Mouse (Mus musculus): ENCODE data around the gene Calm2. TPM values are rescaled to one million over a fixed set of nuclear protein-coding genes. Genes with fewer than 3 reads are reported as not detected.

Calm2 gene
- polyA plus RNA-seq, 1 experiment: 2,529 TPM

DNA sequence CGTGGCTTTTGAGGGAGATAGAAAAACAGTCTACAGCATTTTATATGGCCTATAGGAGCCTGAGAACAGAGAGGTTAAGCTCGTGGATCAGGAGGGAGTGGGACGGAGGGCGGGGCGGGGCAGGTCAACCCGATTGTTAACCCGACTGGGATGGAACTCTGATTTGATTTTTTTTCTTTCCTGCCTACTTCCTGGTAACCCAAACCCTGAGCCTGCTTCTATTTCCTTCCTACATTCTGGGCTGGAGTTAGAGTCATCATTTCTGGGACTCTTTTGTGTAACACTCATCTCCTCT is 27.7 kb upstream of the Calm2 start:
- H3K27ac ChIP-seq (ENCODE audit: insufficient read depth, low read length): peak overlapping the region; percentile 94
- H3K4me1 ChIP-seq (ENCODE audit: control insufficient read depth, insufficient read depth, low read length): peaks cover 11% of the 10 kb centered on the region; the same call in 1 of the 2 replicates
- TF ChIP-seq CTCF (IDR thresholded peaks at IDR 0.05; ENCODE audit: extremely low read depth, insufficient read depth, low read length): no peak
- H3K4me3 ChIP-seq (ENCODE audit: insufficient read depth, low read length): peak overlapping the region; percentile 31; the same call in 1 of the 2 replicates

DNA sequence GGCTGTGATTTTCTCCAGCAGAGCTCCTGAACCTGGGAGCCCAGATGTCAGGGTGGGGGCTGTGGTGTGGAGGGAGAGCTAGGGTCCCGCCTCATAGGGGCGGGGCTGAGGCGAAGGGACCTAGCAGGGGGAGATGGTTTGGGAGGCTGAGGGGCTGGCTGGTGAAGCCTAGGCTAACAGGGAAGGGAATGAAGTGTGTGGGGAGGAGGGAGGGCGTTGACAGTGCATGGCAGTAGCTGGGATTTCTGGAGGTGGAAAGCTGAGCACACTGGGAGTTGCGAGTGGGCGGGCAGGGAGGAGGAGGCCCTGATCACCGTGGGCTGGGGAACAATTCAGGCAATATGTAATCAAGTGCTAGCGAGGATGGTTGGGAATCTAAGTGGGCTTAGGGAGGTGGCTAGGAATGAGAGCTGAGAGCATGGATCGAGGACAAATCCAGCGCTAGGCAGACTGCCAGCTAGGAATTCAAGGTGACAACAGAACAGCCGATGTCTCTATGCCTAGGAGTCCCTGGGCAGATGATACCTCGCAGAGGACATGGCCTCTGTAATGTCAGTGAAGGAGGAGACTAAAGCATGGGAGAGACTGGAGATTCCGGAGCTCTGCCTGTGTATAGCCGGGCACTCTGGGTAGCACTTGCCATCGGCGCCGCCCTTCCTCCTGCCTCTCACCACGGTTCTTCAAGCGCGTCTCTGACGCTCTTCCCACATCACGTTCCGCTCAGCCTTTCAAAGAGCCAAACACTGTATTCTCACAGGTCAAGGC is 27.2 kb upstream of the Calm2 start:
- TF ChIP-seq POLR2A (IDR thresholded peaks at IDR 0.05; ENCODE audit: extremely low read depth, insufficient read depth, low read length) (peak; percentile 41; the same call in 1 of the 2 replicates), CTCF (IDR thresholded peaks at IDR 0.05; ENCODE audit: extremely low read depth, insufficient read depth, low read length) (no peak)
- Histone ChIP-seq H3K4me3 (ENCODE audit: insufficient read depth, low read length) (peak overlapping the region; percentile 31), H3K4me1 (ENCODE audit: control insufficient read depth, insufficient read depth, low read length) (peaks cover 13% of the 10 kb centered on the region), H3K27ac (ENCODE audit: insufficient read depth, low read length) (peak overlapping the region; percentile 94)

GRCm38 (mm10) chr17:87473441-87473735 is 26.7 kb upstream of the Calm2 start:
- Histone ChIP-seq H3K27ac (ENCODE audit: insufficient read depth, low read length) (peak overlapping the region; percentile 94), H3K4me1 (ENCODE audit: control insufficient read depth, insufficient read depth, low read length) (peaks cover 14% of the 10 kb centered on the region), H3K4me3 (ENCODE audit: insufficient read depth, low read length) (peak overlapping the region; percentile 31; the same call in 1 of the 2 replicates)
- TF ChIP-seq POLR2A (IDR thresholded peaks at IDR 0.05; ENCODE audit: extremely low read depth, insufficient read depth, low read length): no peak
- TF ChIP-seq CTCF (IDR thresholded peaks at IDR 0.05; ENCODE audit: extremely low read depth, insufficient read depth, low read length): no peak

DNA sequence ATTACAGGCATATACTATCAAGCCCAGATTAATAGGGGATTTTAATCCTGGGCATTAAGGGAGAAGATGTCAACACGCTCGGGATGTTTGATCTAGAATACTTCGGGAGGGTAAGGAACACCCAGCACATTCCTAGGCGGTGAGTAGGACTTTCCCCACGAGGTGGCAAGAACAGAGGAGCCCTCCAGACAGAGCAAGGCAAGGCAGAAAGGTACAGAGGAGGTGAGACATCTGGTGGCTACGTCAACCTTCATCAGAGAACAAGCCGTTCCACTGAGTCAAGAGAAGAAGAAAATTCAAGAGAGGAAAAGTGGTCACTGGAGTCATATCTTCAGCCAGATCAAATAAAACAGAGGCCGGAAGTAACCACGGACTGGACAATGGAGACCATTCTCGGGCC is 26.1 kb upstream of the Calm2 start:
- TF ChIP-seq POLR2A (IDR thresholded peaks at IDR 0.05; ENCODE audit: extremely low read depth, insufficient read depth, low read length) (no peak), CTCF (IDR thresholded peaks at IDR 0.05; ENCODE audit: extremely low read depth, insufficient read depth, low read length) (no peak)
- Histone ChIP-seq H3K27ac (ENCODE audit: insufficient read depth, low read length) (peak overlapping the region; percentile 94), H3K4me3 (ENCODE audit: insufficient read depth, low read length) (no peak overlapping the region), H3K4me1 (ENCODE audit: control insufficient read depth, insufficient read depth, low read length) (peaks cover 14% of the 10 kb centered on the region)

DNA sequence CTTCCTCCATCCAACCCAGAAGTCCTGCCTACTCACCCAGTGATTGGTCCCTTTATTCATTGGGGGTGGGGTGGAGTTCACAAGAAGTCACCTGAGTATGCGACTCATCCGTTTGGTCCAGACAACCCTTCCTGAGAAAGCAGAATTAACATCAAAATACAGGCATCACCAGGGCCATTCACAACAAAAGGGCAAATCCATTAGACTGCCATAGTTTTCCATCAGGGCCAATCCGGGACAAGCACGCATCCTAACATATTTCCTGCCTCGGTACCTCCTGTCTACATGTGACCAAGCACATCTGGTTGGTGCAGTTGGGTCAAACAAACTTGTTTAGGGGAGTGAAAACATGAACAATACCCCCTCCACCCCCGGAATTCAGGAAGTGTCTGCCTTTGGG is 24.9 kb upstream of the Calm2 start:
- TF ChIP-seq POLR2A (IDR thresholded peaks at IDR 0.05; ENCODE audit: extremely low read depth, insufficient read depth, low read length) (no peak), CTCF (IDR thresholded peaks at IDR 0.05; ENCODE audit: extremely low read depth, insufficient read depth, low read length) (no peak)
- no peak overlapping the region for H3K27ac ChIP-seq (ENCODE audit: insufficient read depth, low read length)

GRCm38 (mm10) chr17:87470797-87471196 is 24.1 kb upstream of the Calm2 start:
- TF ChIP-seq CTCF (IDR thresholded peaks at IDR 0.05; ENCODE audit: extremely low read depth, insufficient read depth, low read length): no peak
- no peak for TF ChIP-seq POLR2A (IDR thresholded peaks at IDR 0.05; ENCODE audit: extremely low read depth, insufficient read depth, low read length)

More for the DNA sequence above, 24.9 kb upstream of the Calm2 start:
- H3K4me1 ChIP-seq (ENCODE audit: control insufficient read depth, insufficient read depth, low read length): peaks cover 14% of the 10 kb centered on the region
- no peak overlapping the region for H3K4me3 ChIP-seq (ENCODE audit: insufficient read depth, low read length)

DNA sequence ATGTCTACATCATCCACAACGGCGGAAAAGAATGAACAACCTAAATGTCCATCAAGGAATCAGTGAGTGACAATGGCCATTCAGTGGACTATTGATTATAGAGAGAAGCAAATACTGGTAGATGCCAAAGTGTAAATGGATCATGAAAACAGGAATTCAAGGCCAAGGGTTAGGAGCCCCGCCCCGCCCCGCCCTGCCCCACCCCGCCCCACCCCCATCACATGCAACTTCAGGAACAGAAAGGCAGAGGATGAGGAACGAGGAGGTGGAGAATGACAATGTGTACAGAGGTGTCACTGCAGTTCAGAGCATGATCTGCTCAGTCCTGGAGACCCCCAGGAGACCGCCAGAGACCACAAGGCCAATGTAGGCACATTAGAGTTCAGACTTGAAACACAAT is 23.5 kb upstream of the Calm2 start:
- peaks cover 11% of the 10 kb centered on the region for H3K4me1 ChIP-seq (ENCODE audit: control insufficient read depth, insufficient read depth, low read length)
- no peak overlapping the region for H3K4me3 ChIP-seq (ENCODE audit: insufficient read depth, low read length)
- TF ChIP-seq POLR2A (IDR thresholded peaks at IDR 0.05; ENCODE audit: extremely low read depth, insufficient read depth, low read length) (no peak), CTCF (IDR thresholded peaks at IDR 0.05; ENCODE audit: extremely low read depth, insufficient read depth, low read length) (no peak)
- H3K27ac ChIP-seq (ENCODE audit: insufficient read depth, low read length): no peak overlapping the region

More at GRCm38 (mm10) chr17:87470797-87471196, 24.1 kb upstream of the Calm2 start:
- Histone ChIP-seq H3K27ac (ENCODE audit: insufficient read depth, low read length) (no peak overlapping the region), H3K4me3 (ENCODE audit: insufficient read depth, low read length) (no peak overlapping the region), H3K4me1 (ENCODE audit: control insufficient read depth, insufficient read depth, low read length) (peaks cover 13% of the 10 kb centered on the region)

- peaks cover 9% of the 10 kb centered on the region for H3K4me1 ChIP-seq (ENCODE audit: control insufficient read depth, insufficient read depth, low read length)
- no peak for TF ChIP-seq POLR2A (IDR thresholded peaks at IDR 0.05; ENCODE audit: extremely low read depth, insufficient read depth, low read length)
- no peak for TF ChIP-seq CTCF (IDR thresholded peaks at IDR 0.05; ENCODE audit: extremely low read depth, insufficient read depth, low read length)
- no peak overlapping the region for H3K4me3 ChIP-seq (ENCODE audit: insufficient read depth, low read length)
- H3K27ac ChIP-seq (ENCODE audit: insufficient read depth, low read length): no peak overlapping the region
Observed at GRCm38 (mm10) chr17:87469428-87469827, 22.7 kb upstream of the Calm2 start.

DNA sequence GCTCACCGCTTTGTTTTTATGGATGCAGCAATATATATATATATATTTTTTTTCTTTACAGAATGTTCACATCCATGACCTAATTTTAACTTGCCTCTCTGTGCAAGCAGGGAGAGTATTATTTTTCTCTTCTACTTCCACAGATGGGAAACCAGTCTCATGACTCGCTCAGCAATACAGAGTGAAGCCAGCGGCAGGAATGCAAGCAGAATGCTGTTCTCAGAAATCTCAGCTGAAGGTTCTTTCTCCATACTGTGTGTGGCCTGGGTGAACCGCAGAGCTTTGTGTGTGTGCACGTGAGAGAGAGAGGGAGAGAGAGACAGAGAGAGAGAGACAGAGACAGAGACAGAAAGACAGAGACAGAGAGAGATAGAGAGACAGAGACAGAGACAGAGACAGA is 21.9 kb upstream of the Calm2 start:
- no peak for TF ChIP-seq CTCF (IDR thresholded peaks at IDR 0.05; ENCODE audit: extremely low read depth, insufficient read depth, low read length)
- TF ChIP-seq POLR2A (IDR thresholded peaks at IDR 0.05; ENCODE audit: extremely low read depth, insufficient read depth, low read length): 0 out of 2 replicates have a peak, but pooled peaks have one; percentile 26

DNA sequence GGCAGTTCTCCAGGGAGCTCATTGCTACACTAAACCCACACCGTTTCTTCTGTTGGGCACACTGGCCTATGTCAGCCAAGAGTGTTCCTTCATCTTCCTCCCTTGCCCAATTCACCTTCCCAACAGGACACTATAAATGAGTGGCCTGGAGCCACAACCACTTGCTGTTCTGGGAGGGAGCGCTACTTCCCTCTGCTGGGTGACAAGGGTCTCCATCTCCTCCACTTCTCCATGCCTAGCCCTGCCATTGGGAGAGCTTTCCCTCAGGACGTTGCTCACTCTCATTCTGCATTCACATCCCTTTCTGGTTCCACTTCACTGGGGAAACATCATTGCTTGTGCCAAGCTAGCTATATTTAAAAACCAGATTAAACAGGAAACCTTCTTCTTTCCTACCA is 14.8 kb upstream of the Calm2 start:
- H3K4me1 ChIP-seq (ENCODE audit: control insufficient read depth, insufficient read depth, low read length): peaks cover 22% of the 10 kb centered on the region
- no peak for TF ChIP-seq POLR2A (IDR thresholded peaks at IDR 0.05; ENCODE audit: extremely low read depth, insufficient read depth, low read length)
- 0 out of 2 replicates have a peak, but pooled peaks have one; percentile 10 for TF ChIP-seq CTCF (IDR thresholded peaks at IDR 0.05; ENCODE audit: extremely low read depth, insufficient read depth, low read length)
- H3K27ac ChIP-seq (ENCODE audit: insufficient read depth, low read length): peak overlapping the region; percentile 79
- H3K4me3 ChIP-seq (ENCODE audit: insufficient read depth, low read length): no peak overlapping the region

More for the DNA sequence above, 21.9 kb upstream of the Calm2 start:
- peaks cover 4% of the 10 kb centered on the region for H3K4me1 ChIP-seq (ENCODE audit: control insufficient read depth, insufficient read depth, low read length)
- H3K27ac ChIP-seq (ENCODE audit: insufficient read depth, low read length): peak overlapping the region; percentile 18; the same call in 1 of the 2 replicates
- no peak overlapping the region for H3K4me3 ChIP-seq (ENCODE audit: insufficient read depth, low read length)
